Mouse (Mus musculus) embryo, embryonic 9.5 days (tissue): Measurements from ENCODE around the gene Sorcs3.

Experiments
- DNase-seq: peaks from one replicate; pipeline ENCODE4 v3.0.0-alpha.2; 2017; ENCODE audit errors: extremely low spot score

The Sorcs3 gene

DNA sequence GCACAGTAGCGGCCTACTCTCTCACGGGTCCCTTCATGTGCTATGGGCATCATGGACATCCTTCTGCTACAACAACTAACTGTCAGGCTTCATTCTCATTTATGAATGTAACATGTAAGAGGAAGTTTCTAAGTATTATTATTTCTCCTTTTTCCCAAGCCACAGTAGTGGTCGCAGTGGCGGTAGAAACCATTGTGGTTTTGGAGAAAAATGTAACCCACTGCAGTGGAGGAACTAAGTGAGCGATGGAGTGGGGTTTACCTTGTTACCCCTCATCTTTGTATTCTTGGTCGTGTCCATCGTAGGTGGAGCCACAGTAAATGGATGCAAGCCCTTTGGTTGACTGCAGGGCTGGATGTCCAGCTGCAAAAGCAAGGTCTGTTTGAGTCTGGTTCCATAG is 318.0 kb downstream of the Sorcs3 start:
- no peak for DNase-seq

DNA sequence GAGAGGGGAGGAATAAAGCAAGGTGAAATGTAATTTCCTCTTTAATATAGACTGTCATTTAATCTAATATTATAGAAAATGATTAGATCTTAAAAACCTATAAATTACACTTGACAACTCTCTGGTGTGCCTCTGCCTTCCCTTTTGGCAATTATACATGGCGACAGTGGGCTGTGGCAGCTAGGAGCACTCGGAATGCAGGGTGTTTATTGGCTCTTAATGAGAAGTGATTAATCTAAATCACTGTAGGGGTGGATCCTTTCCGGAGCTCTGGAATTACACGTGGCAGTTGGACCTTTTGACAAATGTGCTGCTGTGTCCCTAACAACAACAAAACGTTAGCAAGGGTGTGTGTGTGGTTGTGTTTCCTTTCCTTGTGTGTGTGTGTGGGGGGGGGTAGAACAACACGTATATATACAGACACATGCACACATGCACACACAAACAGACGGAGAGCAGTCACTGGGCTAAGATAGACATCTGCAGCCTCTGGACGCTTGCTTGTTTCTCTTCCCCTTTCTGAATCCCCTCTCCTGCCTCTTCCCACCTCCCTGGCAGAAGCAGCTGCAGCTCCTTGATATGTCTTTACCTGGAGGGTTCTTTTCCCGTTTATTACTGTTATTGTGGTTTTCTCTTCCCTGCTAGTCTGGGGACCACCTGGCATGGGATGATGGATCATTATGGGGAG is 318.8 kb downstream of the Sorcs3 start:
- DNase-seq = no peak

DNA sequence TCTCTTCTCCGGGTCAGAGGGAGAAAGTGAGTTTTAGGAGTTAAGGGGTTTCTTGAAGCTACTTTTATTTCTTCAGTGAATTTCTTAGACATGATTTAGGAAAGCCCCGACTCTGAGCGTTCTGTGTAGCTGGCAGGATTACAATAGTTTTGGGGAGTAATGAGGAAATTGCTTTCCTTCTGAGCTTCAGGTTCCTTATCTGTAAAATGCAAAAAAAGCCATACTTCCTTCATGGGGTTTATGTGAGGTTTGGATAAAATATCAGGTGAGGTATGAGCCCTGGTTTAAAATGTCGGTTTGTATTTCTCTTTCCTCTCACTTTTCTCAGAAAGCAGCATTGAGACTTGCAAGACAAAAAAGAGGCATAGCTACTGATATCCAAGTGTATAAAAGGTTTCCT is 327.8 kb downstream of the Sorcs3 start:
- DNase-seq = no peak

DNA sequence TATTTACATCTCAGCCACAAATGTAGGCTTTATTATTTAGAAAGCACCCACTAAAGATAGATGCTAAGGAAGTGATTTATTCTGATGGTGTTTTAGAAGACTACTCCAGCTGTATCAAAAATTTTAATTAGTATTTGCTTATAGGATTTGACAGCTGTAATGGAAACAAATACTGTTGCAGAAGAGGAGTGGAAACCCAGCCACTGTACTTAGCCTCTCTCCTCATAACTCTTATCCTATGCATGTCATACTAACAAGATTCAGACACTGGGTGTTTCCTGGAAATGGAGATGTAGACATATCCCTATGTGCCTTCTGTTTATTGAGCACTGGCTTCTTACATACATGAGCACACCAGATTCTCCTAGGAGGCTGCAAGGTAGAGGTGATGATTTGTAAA is 338.5 kb downstream of the Sorcs3 start:
- no peak for DNase-seq

DNA sequence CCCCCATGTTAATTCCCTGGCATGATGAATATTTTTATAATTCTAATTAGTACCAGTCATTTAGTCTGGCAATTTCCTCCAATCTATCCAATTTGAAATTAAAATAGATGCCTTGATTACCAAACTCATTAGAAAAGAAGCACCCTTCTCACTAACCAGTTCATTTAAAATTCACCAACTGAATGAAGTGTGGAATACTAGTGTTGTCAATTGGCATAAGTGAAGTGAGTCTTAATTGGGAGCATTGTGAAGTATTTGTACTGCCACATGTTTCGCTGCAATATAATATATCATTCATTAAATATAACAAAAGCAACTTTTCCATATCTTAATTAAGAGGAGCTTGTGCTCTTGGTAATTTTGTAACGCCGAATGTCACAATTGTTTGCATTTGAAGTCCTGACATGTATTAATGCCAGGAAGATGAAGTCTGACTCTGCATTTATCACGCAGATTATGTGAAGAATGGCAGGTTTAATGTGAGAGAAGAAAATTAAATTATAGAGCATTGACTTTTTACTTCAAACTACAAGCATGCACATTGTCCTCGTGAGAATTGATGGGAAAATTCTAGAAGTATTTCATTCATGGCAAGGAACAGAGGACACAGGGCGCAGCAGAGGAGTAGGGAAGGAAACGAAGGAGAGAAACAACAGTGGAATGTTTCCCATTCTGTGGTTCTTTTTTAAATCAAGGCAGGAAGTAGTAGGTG is 339.8 kb downstream of the Sorcs3 start:
- DNase-seq = no peak

DNA sequence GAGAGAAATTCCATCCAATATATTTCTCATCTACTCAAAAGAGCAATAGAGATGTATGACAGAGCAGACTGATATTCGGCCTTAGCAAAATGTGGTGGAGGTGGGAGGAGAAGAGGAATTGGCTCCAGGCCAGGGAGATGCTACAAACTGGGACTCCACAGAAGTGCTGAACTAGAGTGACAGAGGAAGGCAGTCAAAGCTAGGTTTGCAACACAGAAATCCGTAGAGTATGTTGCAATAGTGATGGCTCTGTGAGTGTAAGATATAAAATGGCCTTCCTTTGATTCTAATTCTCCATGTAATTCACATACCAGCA is 340.3 kb downstream of the Sorcs3 start:
- no peak for DNase-seq

DNA sequence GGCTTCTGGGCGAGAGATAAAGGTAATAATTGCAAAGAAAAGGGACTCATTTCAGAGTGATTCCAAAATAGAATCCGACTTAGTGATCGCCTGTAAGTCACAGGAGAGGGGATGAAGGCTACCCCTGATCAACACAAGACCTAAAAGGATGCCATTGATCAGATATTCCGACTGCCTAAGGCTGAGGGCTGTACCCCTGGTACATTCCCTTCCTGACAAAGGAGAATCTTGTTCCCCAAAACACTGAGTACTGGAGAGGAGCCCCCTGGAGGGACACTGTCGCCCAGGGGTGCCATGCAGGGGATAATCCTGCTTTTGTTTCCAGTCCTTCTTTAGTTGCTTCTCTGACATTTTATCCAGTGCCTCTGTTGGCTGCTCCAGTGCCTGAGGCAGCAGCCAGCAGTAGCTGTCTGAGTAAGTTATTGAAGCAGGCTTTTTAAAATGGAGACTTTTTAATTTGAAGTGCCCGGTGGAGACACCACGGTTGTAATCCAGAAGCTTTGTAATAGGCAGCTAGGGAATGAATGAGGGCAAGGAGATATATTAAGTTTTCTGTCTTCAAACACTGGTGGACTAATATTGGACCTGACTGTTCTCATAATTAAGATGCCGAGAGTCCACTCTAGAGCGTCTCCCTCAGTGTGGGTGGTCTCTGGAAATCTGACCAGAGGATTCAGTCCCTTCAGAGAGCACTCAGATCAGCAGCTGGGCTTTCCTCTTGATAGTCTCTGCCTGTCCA is 342.5 kb downstream of the Sorcs3 start:
- DNase-seq = peak; percentile 4

DNA sequence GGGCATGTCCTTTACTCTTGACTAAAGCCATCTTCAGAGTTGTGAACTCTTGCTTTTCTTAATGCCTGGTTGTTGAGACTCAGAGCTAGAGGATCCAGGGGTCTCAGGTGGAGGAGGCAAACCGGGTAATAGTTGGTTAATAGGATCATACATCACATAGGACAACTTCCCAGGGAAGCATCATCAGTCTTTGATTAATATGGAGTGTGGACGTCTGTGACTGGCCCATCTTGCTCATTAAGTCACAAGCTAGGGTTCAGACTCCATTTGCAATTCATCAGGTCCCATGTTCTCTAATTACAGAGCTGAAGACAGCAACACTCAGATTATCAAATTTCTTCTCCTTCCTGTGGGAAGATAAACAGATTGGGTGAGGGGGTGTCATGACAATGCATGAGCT is 353.6 kb downstream of the Sorcs3 start:
- no peak for DNase-seq

DNA sequence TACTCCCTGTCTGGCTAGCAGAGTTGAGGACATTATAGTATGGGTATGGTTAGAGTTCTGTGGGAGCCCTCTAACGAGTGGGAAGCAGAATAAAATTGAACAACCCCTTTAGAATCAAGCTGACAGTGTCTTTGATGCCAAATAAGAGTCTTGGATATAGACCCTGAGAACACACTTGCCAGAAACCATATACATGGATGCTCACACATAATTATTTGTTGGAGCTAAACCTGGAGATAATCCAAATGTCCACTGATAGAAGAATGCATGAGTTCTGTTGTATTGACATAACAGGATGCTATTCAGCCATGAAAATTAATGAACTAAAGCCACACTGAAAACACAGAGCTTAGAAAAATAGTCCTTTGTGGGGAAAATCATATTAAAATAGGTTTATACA is 369.9 kb downstream of the Sorcs3 start:
- DNase-seq = no peak

DNA sequence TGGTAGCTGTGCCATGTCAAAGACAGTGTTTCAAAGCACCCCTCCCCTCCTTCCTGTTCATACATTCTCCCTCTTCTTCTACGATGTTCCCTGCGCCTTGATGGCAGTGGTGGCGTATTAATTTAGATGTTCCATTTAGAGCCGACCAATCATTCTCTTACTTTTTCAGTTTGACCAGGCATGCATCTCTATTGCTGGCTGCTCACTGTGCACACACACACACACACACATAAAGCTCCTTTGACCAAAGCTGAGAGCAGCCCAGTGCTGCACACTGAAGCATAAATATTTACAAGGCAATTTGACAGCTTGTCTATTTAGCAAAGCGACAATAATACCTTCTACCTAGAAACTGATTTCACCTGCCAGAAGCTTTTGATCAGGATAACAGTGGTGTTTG is 371.3 kb downstream of the Sorcs3 start:
- DNase-seq = no peak

DNA sequence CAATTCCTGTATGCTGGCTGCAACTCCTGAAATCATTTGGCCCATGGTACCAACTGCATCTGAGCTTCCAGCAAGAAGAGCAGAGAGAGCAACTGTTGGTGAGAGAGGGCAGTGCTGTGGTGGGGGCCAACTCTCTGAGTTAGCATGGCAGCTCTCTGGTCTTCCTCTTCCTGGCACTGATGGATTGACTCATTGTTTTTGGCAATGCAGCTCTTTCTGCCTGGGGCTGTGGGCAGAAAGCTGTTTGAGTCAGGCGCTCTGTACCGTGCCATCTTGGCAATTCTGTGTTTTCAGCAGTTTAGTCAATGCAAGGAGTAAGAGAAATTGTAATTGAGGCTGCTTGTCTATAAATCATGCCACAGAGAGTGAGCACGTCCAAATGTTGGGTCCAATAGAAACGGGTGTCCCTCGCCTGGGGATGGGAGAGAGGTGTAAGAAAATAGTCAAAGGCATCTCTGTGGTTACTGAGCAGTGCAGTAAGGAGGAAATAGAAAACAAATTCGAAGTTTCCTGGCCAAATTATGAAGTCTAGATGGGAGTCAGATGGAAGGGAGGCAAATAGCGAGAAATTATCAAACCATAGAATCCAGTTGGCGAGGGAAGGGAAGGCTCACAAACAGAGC is 379.2 kb downstream of the Sorcs3 start:
- DNase-seq = no peak

DNA sequence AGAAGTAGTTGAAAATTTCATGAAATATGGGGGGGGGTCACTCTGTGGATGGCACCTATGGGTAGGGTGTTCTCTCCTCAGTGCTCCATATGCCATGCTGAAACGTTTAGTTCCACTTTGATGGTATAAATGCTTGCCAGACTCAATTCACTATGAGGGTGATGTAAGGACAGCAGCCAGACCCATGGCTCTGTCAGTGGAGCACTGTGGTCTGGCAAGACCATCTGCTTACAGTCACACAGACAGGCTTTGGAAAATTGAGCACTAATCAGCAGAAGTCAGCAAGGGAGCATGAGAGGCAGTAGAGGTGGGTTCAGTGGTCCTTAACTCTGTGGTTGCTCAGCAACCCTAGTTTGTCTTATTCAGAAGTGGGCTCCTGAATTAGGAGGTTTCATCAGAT is 411.1 kb downstream of the Sorcs3 start:
- no peak for DNase-seq

DNA sequence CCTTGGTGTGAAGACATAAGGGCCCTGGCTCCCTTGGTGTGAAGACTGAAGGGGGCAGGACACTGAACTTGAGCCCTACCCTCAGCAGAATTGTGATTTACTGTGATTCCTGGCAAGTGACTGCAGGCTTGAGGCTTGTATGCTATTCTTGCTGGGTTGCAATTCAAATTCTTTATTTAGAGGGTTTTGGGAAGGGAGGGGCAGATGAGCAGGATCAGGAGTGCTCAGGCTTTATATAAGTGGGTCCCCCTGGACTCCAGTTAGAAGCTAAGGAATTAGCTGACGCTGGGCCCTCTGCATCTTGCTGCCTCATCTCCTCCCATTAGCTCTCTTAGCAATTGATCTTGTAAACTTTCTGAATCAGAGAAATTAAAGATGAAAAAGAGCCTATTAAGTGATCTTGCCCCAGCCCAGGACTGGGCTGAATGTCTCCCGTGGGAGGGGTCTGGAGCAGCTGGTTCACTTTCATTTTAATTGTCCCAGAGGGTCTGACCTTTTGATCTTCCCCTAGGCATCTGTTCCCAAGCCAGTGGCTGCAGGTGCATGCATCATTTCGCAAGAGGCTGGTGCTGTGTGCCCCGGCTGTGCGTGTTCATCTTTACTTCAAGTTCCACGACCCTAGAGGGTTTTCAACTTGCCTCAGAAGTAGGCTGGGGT is 425.0 kb downstream of the Sorcs3 start:
- peak; percentile 15 for DNase-seq

DNA sequence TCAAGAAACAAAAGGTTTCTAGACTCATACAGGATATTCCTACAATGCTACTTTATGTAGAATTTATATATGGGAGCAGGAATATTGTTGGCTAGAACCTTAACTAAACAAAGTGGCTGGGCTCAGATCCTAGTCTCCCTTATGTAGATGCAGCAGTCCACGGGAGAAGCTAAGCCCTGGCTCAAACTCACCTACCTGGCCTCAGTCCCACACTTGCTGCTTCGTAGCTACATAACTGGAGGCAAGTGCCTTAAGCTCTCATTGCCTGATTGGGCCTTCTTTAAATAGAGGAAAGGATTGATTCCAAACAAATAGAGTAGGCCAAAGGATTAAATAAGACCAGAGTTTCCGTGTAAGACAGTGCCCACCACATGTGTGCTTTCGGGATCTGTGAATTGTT is 436.7 kb downstream of the Sorcs3 start:
- no peak for DNase-seq

DNA sequence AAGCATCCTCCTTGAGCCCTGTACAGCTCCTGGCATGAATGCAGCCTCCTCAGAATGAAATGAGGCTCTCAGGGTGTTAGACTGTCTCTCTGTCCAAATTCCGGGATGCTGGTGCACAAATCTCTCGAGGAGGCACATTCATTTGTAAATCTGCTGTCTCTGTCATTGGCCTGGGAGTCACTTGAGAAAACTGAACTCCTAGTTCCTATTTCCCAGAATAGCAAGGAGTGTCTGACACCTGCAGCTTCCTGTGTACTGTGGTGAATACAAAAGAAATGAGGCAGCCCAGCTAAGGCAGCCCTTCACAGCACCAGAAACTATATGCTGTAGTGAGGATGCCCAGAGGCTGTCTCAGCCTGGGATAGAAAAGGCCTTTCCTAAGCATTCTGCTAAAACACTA is 444.1 kb downstream of the Sorcs3 start:
- no peak for DNase-seq

DNA sequence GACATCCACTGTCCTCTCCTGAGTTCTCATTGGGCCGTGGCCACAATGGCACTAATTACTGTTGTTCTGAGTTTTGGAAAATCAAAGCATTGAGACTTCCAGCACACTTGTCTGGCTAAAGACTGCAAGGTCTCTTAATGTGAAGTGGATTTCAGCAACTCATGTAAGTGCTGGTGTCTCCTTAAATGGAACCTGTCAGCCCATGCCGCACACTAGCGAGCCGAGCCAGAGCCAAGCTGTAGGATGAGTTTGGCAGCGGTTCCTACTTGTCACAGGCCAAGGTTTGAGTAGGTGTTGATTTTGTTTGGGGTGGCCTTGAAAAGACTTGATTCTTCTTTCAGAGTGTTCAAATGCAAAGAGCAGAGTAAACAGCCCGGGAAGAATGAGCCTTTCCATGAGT is 445.8 kb downstream of the Sorcs3 start:
- DNase-seq = no peak

DNA sequence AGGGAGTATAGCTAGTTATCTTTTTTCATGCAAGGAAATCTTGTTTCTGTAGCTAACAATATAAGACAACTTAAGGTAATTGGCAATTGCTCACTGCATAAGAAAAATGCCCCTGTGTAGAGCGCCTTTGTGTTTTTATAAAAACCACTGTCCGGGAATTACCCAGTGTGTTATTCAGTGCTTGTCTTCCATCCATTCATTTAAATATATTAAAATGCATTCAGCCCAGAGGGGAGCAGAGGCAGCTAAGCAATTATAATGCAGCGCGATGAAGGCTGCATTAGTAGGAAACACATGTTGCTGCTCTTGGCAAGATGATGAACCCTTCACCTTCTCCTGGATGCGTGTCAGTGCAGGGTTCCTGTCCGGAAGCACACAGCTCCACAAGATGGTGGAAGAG is 454.4 kb downstream of the Sorcs3 start:
- no peak for DNase-seq

DNA sequence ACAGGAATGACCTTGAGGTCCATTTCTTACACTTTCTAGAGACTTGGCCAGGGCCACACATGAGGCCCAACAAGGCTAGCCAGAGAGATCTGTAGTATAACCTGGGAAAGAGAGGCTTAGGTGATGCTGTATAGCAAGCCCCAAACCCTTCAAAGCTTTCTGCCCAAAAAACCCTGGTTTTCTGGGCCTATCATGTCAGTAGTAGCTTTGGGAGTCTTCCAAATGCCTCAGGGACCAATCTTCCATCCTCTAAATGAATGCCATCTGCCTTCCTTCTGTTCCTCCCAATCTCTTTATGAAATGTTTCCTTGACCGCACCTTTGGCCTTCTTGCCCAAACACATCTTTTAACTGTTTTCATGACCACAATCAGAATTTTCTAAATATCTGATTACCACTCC is 474.1 kb downstream of the Sorcs3 start:
- no peak for DNase-seq

DNA sequence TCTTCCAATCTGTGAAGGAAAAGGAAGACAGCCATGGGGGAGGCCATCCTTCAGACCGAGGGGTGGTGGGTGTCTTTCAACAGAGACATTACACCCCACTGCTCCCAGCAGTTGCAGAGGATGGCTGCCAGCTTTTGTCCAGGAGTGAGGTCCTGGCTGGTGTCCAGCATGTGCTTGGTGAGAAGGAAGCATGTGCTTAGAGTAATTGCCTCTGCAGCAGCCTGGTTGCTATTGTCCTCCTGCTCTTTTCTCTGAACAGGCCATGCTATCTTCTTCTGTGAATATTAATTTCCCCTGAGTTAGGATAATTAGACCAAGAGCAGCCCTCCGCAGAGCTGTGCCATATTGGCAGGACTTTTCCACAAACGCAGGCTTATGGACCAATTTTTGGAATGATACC is 476.7 kb downstream of the Sorcs3 start:
- DNase-seq = no peak

DNA sequence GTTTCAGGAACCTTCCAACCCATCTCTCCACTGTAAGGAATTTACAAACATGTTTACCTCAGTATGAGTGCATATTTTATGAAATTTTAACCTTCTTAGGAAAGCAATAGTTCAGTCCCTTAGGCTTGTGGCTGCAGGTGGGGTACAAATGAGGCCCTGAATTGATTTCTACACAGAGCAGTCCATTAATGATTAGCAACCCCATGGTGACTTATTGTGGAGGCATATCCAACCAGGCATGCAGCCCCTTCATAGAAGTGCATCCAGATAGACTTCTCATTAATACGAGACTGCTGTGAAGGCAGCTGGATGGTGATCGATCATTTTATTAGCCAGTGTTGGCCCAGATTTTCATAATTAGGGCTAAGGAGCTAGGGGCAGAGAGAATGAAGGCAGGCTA is 480.5 kb downstream of the Sorcs3 start:
- DNase-seq = no peak

DNA sequence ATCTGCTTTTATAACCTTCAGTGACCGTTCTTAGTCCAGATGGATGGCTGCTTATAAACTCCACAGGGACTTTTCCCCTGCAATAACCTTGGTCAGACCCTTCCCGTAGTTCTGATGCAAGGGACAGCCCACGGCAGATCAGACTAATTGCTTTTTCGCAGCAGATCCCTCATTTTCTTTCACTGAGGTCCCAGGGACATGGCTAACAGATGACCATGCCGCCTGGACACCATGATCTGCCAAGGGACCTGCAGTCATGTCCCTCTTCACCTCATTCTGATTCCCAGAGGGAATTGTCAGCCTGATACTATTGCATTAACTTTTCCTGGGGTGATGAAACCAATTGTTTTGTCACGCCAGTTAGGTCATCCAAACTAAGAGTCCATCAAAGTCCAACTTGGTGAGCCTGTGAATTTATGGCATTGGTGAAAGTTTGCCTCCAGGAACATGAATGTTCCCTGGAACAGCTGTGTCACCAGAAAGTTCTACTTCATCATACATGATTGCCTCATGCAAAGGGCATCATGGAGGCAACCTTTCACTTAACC is 494.4 kb downstream of the Sorcs3 start:
- no peak for DNase-seq

DNA sequence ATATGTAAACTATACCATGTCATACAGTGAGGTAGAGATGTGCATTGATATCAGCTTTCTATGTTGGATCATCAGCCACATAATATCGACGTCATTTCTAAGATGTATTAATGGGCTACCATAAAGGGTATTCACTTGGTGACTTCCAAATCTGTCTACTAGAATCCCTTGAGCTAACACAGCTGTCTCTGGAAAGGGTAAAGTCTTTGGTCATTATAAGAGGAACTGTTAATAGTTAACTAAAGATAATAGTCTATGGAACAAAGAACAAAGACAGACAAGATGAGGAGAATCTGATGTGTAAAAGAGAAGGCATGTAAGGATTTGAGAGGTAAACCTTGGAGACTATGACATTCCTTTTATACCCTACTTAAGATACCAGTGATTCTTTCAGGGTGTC is 497.9 kb downstream of the Sorcs3 start:
- DNase-seq = no peak
